Mouse (Mus musculus) ES-E14 (cell line): ENCODE measurements around the gene Umps.

Experiments used
- CHD2 ChIP-seq: IDR thresholded peaks from 2 replicates; pipeline ENCODE4 v1.6.1; 2014; ENCODE audit warnings: mild to moderate bottlenecking, low read depth, low read length, inconsistent platforms
- MAFK ChIP-seq: IDR thresholded peaks from 2 replicates; pipeline ENCODE4 v1.6.1; 2014; ENCODE audit warnings: mild to moderate bottlenecking, low read depth, low read length, inconsistent platforms; ENCODE audit not compliant: insufficient read depth

- TF ChIP-seq MAFK (no peak), CHD2 (no peak)
Observed at GRCm38 (mm10) chr16:33927263-33927824, 39.5 kb downstream of the Umps start.
